In genomic region chr10:13007876-13008736, GRCm38 (mm10) we compare ENCODE assay signal across 8 mouse cellular contexts. TPM values are rescaled to one million over a fixed set of nuclear protein-coding genes. Genes with fewer than 3 reads are reported as not detected.
DNase-seq lines count a peak whose midpoint lies in the region; ATAC-seq and TF ChIP-seq lines count a peak whose summit lies in the region.

No protein-coding gene starts in this region.

- H3K4me3 ChIP-seq in embryonic facial prominence, embryonic 14.5 days (ENCODE audit: low read depth, low read length) = peak overlapping the region; percentile 74
- peak overlapping the region; percentile 87 for H3K4me3 ChIP-seq in heart, adult 2 months
- H3K4me3 ChIP-seq in limb, embryonic 13.5 days = peak overlapping the region; percentile 94
- H3K4me3 ChIP-seq in midbrain, embryonic 16.5 days (ENCODE audit: low read depth, low read length) = peak overlapping the region; percentile 77

- peak; percentile 41; the same call in 1 of the 2 replicates for TF ChIP-seq EP300 in heart, adult 2 months (IDR thresholded peaks at IDR 0.05; ENCODE audit: insufficient read depth, low read depth, low read length)

- H3K9ac ChIP-seq in embryonic facial prominence, embryonic 14.5 days (ENCODE audit: low read depth, low read length) = peak overlapping the region; percentile 81
- peak overlapping the region; percentile 88 for H3K9ac ChIP-seq in heart, adult 2 months (ENCODE audit: low read depth, low read length)
- peak overlapping the region; percentile 88 for H3K9ac ChIP-seq in limb, embryonic 13.5 days
- peak overlapping the region; percentile 73 for H3K9ac ChIP-seq in midbrain, embryonic 16.5 days (ENCODE audit: low read depth, low read length)

- H3K9me3 ChIP-seq in embryonic facial prominence, embryonic 14.5 days (ENCODE audit: control insufficient read depth, low read length) = no peaks in the 10 kb centered on the region
- no peaks in the 10 kb centered on the region for H3K9me3 ChIP-seq in limb, embryonic 13.5 days
- no peaks in the 10 kb centered on the region for H3K9me3 ChIP-seq in midbrain, embryonic 16.5 days (replicated peaks; ENCODE audit: control insufficient read depth, low read length, poor library complexity, severe bottlenecking)

- H3K4me1 ChIP-seq in embryonic facial prominence, embryonic 14.5 days (ENCODE audit: control insufficient read depth, insufficient read depth, low read length) = peaks cover 7% of the 10 kb centered on the region
- H3K4me1 ChIP-seq in heart, adult 2 months (ENCODE audit: control insufficient read depth, insufficient read depth, low read length) = peaks cover 3% of the 10 kb centered on the region
- H3K4me1 ChIP-seq in limb, embryonic 13.5 days = peaks cover 14% of the 10 kb centered on the region
- peaks cover 17% of the 10 kb centered on the region for H3K4me1 ChIP-seq in midbrain, embryonic 16.5 days (ENCODE audit: control insufficient read depth, insufficient read depth, low read length)

- peak overlapping the region; percentile 81 for H3K27ac ChIP-seq in embryonic facial prominence, embryonic 14.5 days (replicated peaks; ENCODE audit: low read depth, low read length)
- H3K27ac ChIP-seq in heart, adult 2 months = peak overlapping the region; percentile 86
- peak overlapping the region; percentile 69 for H3K27ac ChIP-seq in limb, embryonic 13.5 days
- H3K27ac ChIP-seq in midbrain, embryonic 16.5 days (ENCODE audit: low read length) = peak overlapping the region; percentile 64

- peaks cover 6% of the 10 kb centered on the region; the same call in 1 of the 2 replicates for H3K36me3 ChIP-seq in embryonic facial prominence, embryonic 14.5 days (ENCODE audit: control insufficient read depth, insufficient read depth, low read length)
- no peaks in the 10 kb centered on the region for H3K36me3 ChIP-seq in heart, adult 2 months (ENCODE audit: control insufficient read depth, insufficient read depth, low read length)
- peaks cover 9% of the 10 kb centered on the region for H3K36me3 ChIP-seq in limb, embryonic 13.5 days
- no peaks in the 10 kb centered on the region for H3K36me3 ChIP-seq in midbrain, embryonic 16.5 days (ENCODE audit: control insufficient read depth, insufficient read depth, low read length)

- DNase-seq in 3T3-L1 (ENCODE audit: low read depth, low spot score) = peak; percentile 98
- peak; percentile 72 to 85 for DNase-seq in adrenal gland, postnatal 4 days (ENCODE audit: low spot score in 2 of 2)
- peak; percentile 99 for DNase-seq in embryonic facial prominence, embryonic 14.5 days (ENCODE audit: low spot score)
- DNase-seq in heart, adult 2 months = peak; percentile 93 to 96
- DNase-seq in kidney, adult 8-10 months = peak; percentile 95 to 97
- DNase-seq in spleen, postnatal 10 days (ENCODE audit: low spot score in 2 of 2) = peak; percentile 83 to 94

- H3K27me3 ChIP-seq in embryonic facial prominence, embryonic 14.5 days (replicated peaks; ENCODE audit: control insufficient read depth, insufficient read depth, low read length) = no peaks in the 10 kb centered on the region
- H3K27me3 ChIP-seq in heart, adult 2 months (ENCODE audit: control insufficient read depth, insufficient read depth, low read length) = no peaks in the 10 kb centered on the region
- no peaks in the 10 kb centered on the region for H3K27me3 ChIP-seq in limb, embryonic 13.5 days
- H3K27me3 ChIP-seq in midbrain, embryonic 16.5 days (ENCODE audit: control insufficient read depth, insufficient read depth, low read depth, low read length) = no peaks in the 10 kb centered on the region; the same call in 1 of the 2 replicates

- no peaks in the 10 kb centered on the region for H3K79me2 ChIP-seq in heart, adult 2 months (replicated peaks; ENCODE audit: control insufficient read depth, insufficient read depth, low read length)

- ATAC-seq in embryonic facial prominence, embryonic 14.5 days (ENCODE audit: low read depth) = peak; percentile 99
- peak; percentile 100 for ATAC-seq in limb, embryonic 13.5 days (ENCODE audit: low FRiP score, low read depth)
- peak; percentile 100 for ATAC-seq in midbrain, embryonic 16.5 days

- peak overlapping the region; percentile 79 for H3K4me2 ChIP-seq in embryonic facial prominence, embryonic 14.5 days (ENCODE audit: low read depth, low read length)
- H3K4me2 ChIP-seq in limb, embryonic 13.5 days (replicated peaks) = peak overlapping the region; percentile 72
- peak overlapping the region; percentile 89 for H3K4me2 ChIP-seq in midbrain, embryonic 16.5 days (ENCODE audit: low read length)

- peak; percentile 84 for TF ChIP-seq POLR2A in heart, adult 2 months (IDR thresholded peaks at IDR 0.05; ENCODE audit: insufficient read depth, low read depth, low read length)

- intact Hi-C loops in heart, adult 2 months (cut with DNase I) = loop anchor here (5.0 kb wide), 2 partner anchors 184 to 1666 kb away; partner anchors contain the start of genes Epm2a and Ltv1

- WGBS in embryonic facial prominence, embryonic 14.5 days = 4% methylated on average over 42 of the region's 52 CpGs
- WGBS in heart, adult 2 months = 2% methylated on average over 52 of the region's 52 CpGs
- 3% methylated on average over 52 of the region's 52 CpGs for WGBS in limb, embryonic 13.5 days
- 2% methylated on average over 52 of the region's 52 CpGs for WGBS in midbrain, embryonic 16.5 days

- no peak for TF ChIP-seq CTCF in heart, adult 2 months (IDR thresholded peaks at IDR 0.05)

RNA-seq across cellular contexts. Expression of gene Sf3b5, which starts 3.0 kb away (rescaled TPM):
- total RNA-seq in adrenal gland, postnatal 4 days (2021) = 10 to 100 TPM; 13.1 TPM
- polyA plus RNA-seq in embryonic facial prominence, embryonic 14.5 days (2014; fragmentation: Nextera tagmentation; extraction: Ambion mirVana) = 39.8 and 42.7 TPM in 2 replicates
- total RNA-seq in heart, adult 2 months (2021) = 1 to 10 TPM; 6.6 to 7.4 TPM
- 9.9 and 14.8 TPM in 2 replicates for polyA plus RNA-seq in heart, adult 2 months (2012; rRNA removed)
- polyA plus RNA-seq in limb, embryonic 13.5 days (2015; fragmentation: Nextera tagmentation; extraction: Ambion mirVana) = 36.4 and 37.2 TPM in 2 replicates
- 20.4 and 20.8 TPM in 2 replicates for polyA plus RNA-seq in midbrain, embryonic 16.5 days (2015; fragmentation: Nextera tagmentation; extraction: Ambion mirVana)

RNA-seq across cellular contexts. Expression of gene Stx11, which starts 44.0 kb away (rescaled TPM):
- 1 to 10 TPM; 8.4 to 9.7 TPM for total RNA-seq in adrenal gland, postnatal 4 days (2021)
- polyA plus RNA-seq in embryonic facial prominence, embryonic 14.5 days (2014; fragmentation: Nextera tagmentation; extraction: Ambion mirVana) = 3.8 and 5.4 TPM in 2 replicates
- 1 to 10 TPM; 2.7 to 4.0 TPM for total RNA-seq in heart, adult 2 months (2021)
- polyA plus RNA-seq in heart, adult 2 months (2012; rRNA removed) = 1.7 and 2.2 TPM in 2 replicates
- 2.2 and 3.5 TPM in 2 replicates for polyA plus RNA-seq in limb, embryonic 13.5 days (2015; fragmentation: Nextera tagmentation; extraction: Ambion mirVana)
- 1.3 and 1.7 TPM in 2 replicates for polyA plus RNA-seq in midbrain, embryonic 16.5 days (2015; fragmentation: Nextera tagmentation; extraction: Ambion mirVana)

RNA-seq across cellular contexts. Expression of gene Plagl1, which starts 52.2 kb away (rescaled TPM):
- total RNA-seq in adrenal gland, postnatal 4 days (2021) = 100 to 1,000 TPM; 111 to 114 TPM
- 391 and 411 TPM in 2 replicates for polyA plus RNA-seq in embryonic facial prominence, embryonic 14.5 days (2014; fragmentation: Nextera tagmentation; extraction: Ambion mirVana)
- 1 to 10 TPM; 7.8 to 8.6 TPM for total RNA-seq in heart, adult 2 months (2021)
- polyA plus RNA-seq in heart, adult 2 months (2012; rRNA removed) = 11.3 and 19.1 TPM in 2 replicates
- polyA plus RNA-seq in limb, embryonic 13.5 days (2015; fragmentation: Nextera tagmentation; extraction: Ambion mirVana) = 169 and 180 TPM in 2 replicates
- 26.3 and 31.0 TPM in 2 replicates for polyA plus RNA-seq in midbrain, embryonic 16.5 days (2015; fragmentation: Nextera tagmentation; extraction: Ambion mirVana)

Comparison
In these comparisons a context has a peak if more than half of its experiments do, and no peak if none do; other contexts are left out.
1. Peak in every context shown above with its lines: DNase-seq, ATAC-seq, H3K4me3 ChIP-seq and H3K27ac ChIP-seq.